Mouse (Mus musculus) olfactory bulb, adult 2 months (tissue): ENCODE data around the gene Armc9.

Experiments used
- CTCF ChIP-seq: fragments of 200-500 bp; IDR thresholded peaks from 2 replicates; pipeline ENCODE4 v1.5.1; 2012; ENCODE audit warnings: low read depth, mild to moderate bottlenecking, low read length, moderate library complexity; ENCODE audit not compliant: insufficient read depth
- POLR2A ChIP-seq: fragments of 200-500 bp; IDR thresholded peaks from 2 replicates; pipeline ENCODE4 v1.6.1; 2012; ENCODE audit warnings: mild to moderate bottlenecking, low read depth, low read length, moderate library complexity; ENCODE audit not compliant: insufficient read depth

DNA sequence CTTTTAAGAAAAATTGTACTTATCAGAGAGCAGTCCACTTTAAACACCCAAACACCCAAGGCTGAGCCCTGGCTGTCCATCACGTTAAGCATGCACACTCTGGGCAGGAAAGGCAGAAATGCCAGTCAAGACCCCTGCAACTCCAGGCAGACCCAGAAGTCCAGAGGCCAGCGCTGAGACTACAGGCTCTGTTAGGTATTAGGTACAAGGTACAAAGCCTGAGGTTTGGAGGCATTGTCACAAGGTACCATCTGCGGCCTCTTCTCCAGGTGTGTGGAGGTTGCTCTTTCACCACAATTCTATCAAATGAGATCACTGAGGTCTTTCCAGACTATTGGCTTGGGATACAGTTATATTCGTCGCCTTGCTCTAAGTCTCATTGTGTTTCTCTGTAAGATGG lies 139.3 kb downstream of the Armc9 start:
- TF ChIP-seq CTCF (no peak), POLR2A (no peak)
